Mouse (Mus musculus): ENCODE measurements around the gene Slit1. TPM values are rescaled to one million over a fixed set of nuclear protein-coding genes. Genes with fewer than 3 reads are reported as not detected.

The Slit1 gene
- total RNA-seq, 2 experiments from 2014 or later = 0.15 TPM; not detected in 1

GRCm38 (mm10) chr19:41660294-41660998, 83.0 kb downstream of the Slit1 start:
- ATAC-seq (replicated peaks; ENCODE audit: poor library complexity, severe bottlenecking) = no peak

DNA sequence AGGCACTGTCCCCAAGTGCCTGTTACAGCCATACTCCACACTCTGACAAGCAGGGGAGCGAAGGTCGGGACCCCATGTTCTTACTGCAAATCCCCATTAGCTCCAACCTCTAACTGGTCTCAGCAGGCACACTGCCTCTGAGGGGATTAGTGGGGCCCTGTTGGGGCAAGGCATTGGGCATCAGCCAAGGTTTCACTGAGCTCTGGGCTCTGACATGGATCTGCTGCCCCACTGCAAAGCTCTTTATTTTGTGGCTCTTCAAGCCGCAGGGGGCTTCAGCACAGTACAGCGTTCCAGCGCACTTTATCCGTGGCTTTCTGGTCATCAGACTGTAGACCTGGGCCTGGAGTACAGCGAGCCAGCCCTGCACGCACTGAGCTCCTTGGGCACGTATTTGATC, 86.0 kb downstream of the Slit1 start:
- no peak for ATAC-seq (replicated peaks; ENCODE audit: poor library complexity, severe bottlenecking)

- ATAC-seq (replicated peaks; ENCODE audit: poor library complexity, severe bottlenecking) = no peak
Observed at GRCm38 (mm10) chr19:41656671-41657070, 86.8 kb downstream of the Slit1 start.

DNA sequence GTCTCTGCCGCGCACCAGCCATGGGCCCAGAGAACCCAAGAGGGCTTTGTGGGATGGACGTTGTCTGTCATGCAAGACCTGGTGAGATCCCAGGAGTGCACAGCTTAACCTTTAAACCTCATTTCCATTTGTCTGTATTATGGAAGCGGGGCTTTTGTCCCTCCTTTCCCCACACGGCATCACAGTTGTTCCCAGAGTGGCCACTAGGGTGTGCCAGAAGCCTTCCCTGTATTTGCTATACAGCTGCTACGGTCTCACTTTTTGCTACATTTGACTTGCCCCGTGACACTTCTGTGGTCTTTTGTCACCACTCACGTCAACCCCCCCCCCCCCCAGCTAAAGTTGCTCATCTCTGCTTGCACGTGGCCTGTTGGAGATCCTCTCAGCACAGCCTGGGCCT, 87.5 kb downstream of the Slit1 start:
- peak; percentile 77 for ATAC-seq (replicated peaks; ENCODE audit: poor library complexity, severe bottlenecking)

GRCm38 (mm10) chr19:41655089-41655783, 88.2 kb downstream of the Slit1 start:
- no peak for ATAC-seq (replicated peaks; ENCODE audit: poor library complexity, severe bottlenecking)

DNA sequence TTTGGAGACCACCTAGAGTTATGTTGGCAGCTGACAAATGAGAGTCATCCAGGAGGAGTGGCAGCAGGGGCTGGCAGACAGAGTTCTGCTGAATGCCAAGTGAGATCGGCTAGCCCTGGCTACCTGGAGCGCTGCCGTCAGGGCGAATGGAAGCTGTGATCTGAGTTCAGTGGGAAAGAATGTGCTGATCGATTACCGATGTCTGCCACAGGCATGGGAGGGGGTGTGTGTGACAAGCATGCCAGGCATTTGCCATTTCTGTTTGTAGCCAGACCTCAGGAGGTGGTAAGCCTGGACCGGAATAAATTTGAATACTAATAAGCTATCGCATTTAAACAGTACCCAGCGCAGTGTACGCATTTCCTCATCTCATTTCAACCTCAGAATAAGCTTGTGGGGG, 91.5 kb downstream of the Slit1 start:
- ATAC-seq (replicated peaks; ENCODE audit: poor library complexity, severe bottlenecking) = no peak

GRCm38 (mm10) chr19:41649394-41649793, 94.1 kb downstream of the Slit1 start:
- no peak for ATAC-seq (replicated peaks; ENCODE audit: poor library complexity, severe bottlenecking)

- peak; percentile 94 for ATAC-seq (replicated peaks; ENCODE audit: poor library complexity, severe bottlenecking)
Observed at GRCm38 (mm10) chr19:41646947-41647631, 96.4 kb downstream of the Slit1 start.

GRCm38 (mm10) chr19:41643010-41643409, 100.5 kb downstream of the Slit1 start:
- ATAC-seq (replicated peaks; ENCODE audit: poor library complexity, severe bottlenecking) = no peak

GRCm38 (mm10) chr19:41634999-41635398, 108.5 kb downstream of the Slit1 start:
- ATAC-seq (replicated peaks; ENCODE audit: poor library complexity, severe bottlenecking) = no peak

- ATAC-seq (replicated peaks; ENCODE audit: poor library complexity, severe bottlenecking) = peak; percentile 55
Observed at GRCm38 (mm10) chr19:41634099-41634498, 109.4 kb downstream of the Slit1 start.

GRCm38 (mm10) chr19:41629532-41629931, 113.9 kb downstream of the Slit1 start:
- ATAC-seq (replicated peaks; ENCODE audit: poor library complexity, severe bottlenecking) = peak; percentile 58

- no peak for ATAC-seq (replicated peaks; ENCODE audit: poor library complexity, severe bottlenecking)
Observed at GRCm38 (mm10) chr19:41628970-41629369, 114.5 kb downstream of the Slit1 start.

DNA sequence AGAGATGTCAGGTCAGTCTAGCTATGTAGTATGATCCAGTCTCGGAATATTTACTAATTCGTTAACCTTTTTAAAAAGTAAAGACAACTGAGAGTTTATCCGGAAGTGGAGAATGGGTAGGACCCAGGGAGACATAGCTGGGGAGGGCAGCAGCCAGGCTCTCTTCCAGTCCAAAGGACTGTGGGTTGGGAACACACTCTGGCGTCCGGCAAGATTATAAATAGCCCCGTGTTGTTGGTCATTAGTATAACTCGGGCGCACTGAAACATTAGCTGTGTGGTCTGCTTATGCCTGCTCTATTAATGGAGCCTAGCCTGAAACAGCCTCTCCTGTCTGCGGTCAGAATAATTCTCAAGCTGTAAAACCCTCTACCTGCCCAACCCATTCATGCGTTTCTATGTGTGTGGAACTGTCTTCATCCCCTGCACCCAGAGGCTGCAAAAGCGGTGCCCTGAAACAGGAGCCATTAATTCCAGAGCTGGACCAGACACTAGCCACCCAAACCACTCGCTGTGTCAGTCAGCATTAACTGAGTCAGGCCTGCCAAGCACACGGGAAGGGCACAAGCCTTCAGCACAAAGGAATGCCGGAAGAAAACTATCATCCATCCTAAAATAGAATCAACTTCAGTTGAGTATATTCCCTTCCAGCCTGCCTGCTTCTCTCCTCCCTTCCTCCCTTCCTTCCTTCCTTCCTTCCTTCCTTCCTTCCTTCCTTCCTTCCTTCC, 122.9 kb downstream of the Slit1 start:
- ATAC-seq (replicated peaks; ENCODE audit: poor library complexity, severe bottlenecking) = no peak

- ATAC-seq (replicated peaks; ENCODE audit: poor library complexity, severe bottlenecking) = no peak
Observed at GRCm38 (mm10) chr19:41618771-41619385, 124.6 kb downstream of the Slit1 start.

DNA sequence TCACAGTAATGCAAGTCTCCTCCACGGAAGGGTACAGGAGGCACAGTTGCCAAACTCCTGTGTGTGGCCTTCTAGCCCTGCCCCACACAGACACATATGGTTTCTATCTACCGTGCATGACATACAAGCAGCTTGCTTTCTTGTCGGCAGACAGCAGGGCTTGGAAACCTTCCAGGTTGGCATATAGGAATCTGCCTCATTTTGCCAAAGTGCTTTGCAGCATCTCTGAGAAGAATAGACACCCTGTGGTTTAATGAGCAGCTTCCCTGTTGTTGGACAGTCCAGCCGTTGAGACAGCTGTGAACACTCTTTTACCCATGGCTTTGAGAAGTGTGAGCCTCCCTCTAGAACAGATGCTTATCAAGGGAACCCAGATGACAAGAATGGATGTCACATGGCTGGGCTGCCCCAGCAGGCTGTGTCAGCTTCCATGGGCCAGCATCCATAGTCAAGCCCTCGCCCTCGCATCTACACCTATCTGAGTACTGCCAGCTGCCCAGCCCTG, 125.3 kb downstream of the Slit1 start:
- no peak for ATAC-seq (replicated peaks; ENCODE audit: poor library complexity, severe bottlenecking)

GRCm38 (mm10) chr19:41617102-41617501, 126.4 kb downstream of the Slit1 start:
- ATAC-seq (replicated peaks; ENCODE audit: poor library complexity, severe bottlenecking) = no peak

DNA sequence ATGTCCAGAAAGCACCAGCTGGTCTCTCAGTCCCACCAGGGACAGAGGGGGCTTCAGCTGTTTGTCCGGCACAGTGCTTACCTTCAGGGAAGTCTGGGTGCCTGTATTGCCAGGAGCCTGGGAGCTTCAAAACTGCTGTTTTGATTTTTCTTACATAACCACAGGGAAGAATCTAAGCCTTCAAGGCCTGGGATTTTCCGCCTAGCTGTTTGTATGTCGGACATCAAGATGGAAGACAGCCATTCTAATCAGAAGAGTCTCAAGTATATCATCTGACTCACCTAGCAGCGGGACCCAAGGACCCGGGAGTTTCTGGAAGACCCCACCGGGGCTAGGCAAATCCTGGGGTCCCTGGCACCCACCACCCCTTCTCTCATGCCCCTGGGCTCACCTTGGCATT, 127.2 kb downstream of the Slit1 start:
- ATAC-seq (replicated peaks; ENCODE audit: poor library complexity, severe bottlenecking) = no peak

GRCm38 (mm10) chr19:41615606-41616224, 127.8 kb downstream of the Slit1 start:
- no peak for ATAC-seq (replicated peaks; ENCODE audit: poor library complexity, severe bottlenecking)
